Comparison of ENCODE assay signal across 16 mouse cellular contexts in genomic region chr4:57138093-57138440, GRCm38 (mm10). TPM values are rescaled to one million over a fixed set of nuclear protein-coding genes. Genes with fewer than 3 reads are reported as not detected.
A peak's percentile ranks its signal among the peaks of the same experiment; 100 is the strongest.
DNase-seq lines count a peak whose midpoint lies in the region; ATAC-seq and TF ChIP-seq lines count a peak whose summit lies in the region.
"Had no signal": no experiment of that assay in that cellular context is flagged by ENCODE, and none has a peak within 500 bp of the region (broad histone marks: within the 10 kb centered on the region; RNA-seq: fewer than 3 reads in every experiment).

No protein-coding gene starts in this region.

- WGBS in kidney, adult 2 months: 54% methylated on average over 6 of the region's 6 CpGs
- WGBS in liver, postnatal 0 days (ENCODE audit: insufficient replicate concordance): 58% methylated on average over 6 of the region's 6 CpGs
- WGBS in liver, embryonic 12.5 days (ENCODE audit: insufficient replicate concordance): 53% methylated on average over 6 of the region's 6 CpGs
- WGBS in intestine, postnatal 0 days: 49% methylated on average over 6 of the region's 6 CpGs

- intact Hi-C loops in gastrocnemius, adult 2 months (cut with DNase I): no loop called here

- H3K9ac ChIP-seq in liver, postnatal 0 days (replicated peaks): no peak overlapping the region
- no peak overlapping the region for H3K9ac ChIP-seq in liver, embryonic 12.5 days
- H3K9ac ChIP-seq in intestine, postnatal 0 days (ENCODE audit: low read depth, low read length): no peak overlapping the region
- H3K9ac ChIP-seq: embryonic facial prominence, embryonic 12.5 days; liver, embryonic 15.5 days; midbrain, embryonic 12.5 days had no signal

- peaks cover 7% of the 10 kb centered on the region for H3K4me1 ChIP-seq in kidney, adult 2 months (ENCODE audit: control insufficient read depth, insufficient read depth, low read length)
- peaks cover 13% of the 10 kb centered on the region for H3K4me1 ChIP-seq in liver, postnatal 0 days (ENCODE audit: insufficient read depth)
- peaks cover 24% of the 10 kb centered on the region for H3K4me1 ChIP-seq in liver, embryonic 12.5 days
- peaks cover 4% of the 10 kb centered on the region; the same call in 1 of the 2 replicates for H3K4me1 ChIP-seq in intestine, postnatal 0 days (replicated peaks; ENCODE audit: control insufficient read depth, insufficient read depth, low read length)

- no peak for ATAC-seq in liver, postnatal 0 days
- ATAC-seq in liver, embryonic 12.5 days: no peak
- ATAC-seq in intestine, postnatal 0 days: no peak

- no peak for DNase-seq in kidney, adult 2 months
- DNase-seq in kidney, postnatal 14 days: no peak
- no peak for DNase-seq in liver, postnatal 0 days
- peak; percentile 28 for DNase-seq in ES-CJ7 (ENCODE audit: low read depth, low spot score)
- DNase-seq in gastrocnemius, adult 2 months: no peak
- DNase-seq: adrenal gland, postnatal 25 days; B cell, adult 2 months; cerebellum, adult 11 months; heart, postnatal 10 days had no signal

- TF ChIP-seq POLR2A in kidney, adult 2 months (IDR thresholded peaks at IDR 0.05; ENCODE audit: low read depth, low read length): no peak

- TF ChIP-seq CTCF in kidney, adult 2 months (conservative IDR thresholded peaks at IDR 0.05; ENCODE audit: insufficient read depth, insufficient read length, low read depth, low read length): peak; percentile 55
- peak; percentile 36; the same call in 1 of the 2 replicates for TF ChIP-seq CTCF in liver, postnatal 0 days (IDR thresholded peaks at IDR 0.05; ENCODE audit: low read depth)
- TF ChIP-seq CTCF in intestine, postnatal 0 days (IDR thresholded peaks at IDR 0.05; ENCODE audit: low read depth): peak; percentile 68
- no peak for TF ChIP-seq CTCF in gastrocnemius, adult 2 months (IDR thresholded peaks at IDR 0.05)

- no peaks in the 10 kb centered on the region for H3K9me3 ChIP-seq in liver, postnatal 0 days (ENCODE audit: low read length)
- H3K9me3 ChIP-seq in liver, embryonic 12.5 days (replicated peaks): no peaks in the 10 kb centered on the region
- no peaks in the 10 kb centered on the region for H3K9me3 ChIP-seq in intestine, postnatal 0 days (ENCODE audit: control insufficient read depth)
- H3K9me3 ChIP-seq: embryonic facial prominence, embryonic 12.5 days; hindbrain, embryonic 10.5 days; liver, embryonic 15.5 days; midbrain, embryonic 12.5 days had no signal

- TF ChIP-seq EP300 in liver, postnatal 0 days (IDR thresholded peaks at IDR 0.05; ENCODE audit: low read depth): no peak

- no peak overlapping the region for H3K4me2 ChIP-seq in liver, postnatal 0 days (ENCODE audit: low read depth, low read length)
- no peak overlapping the region for H3K4me2 ChIP-seq in liver, embryonic 12.5 days
- H3K4me2 ChIP-seq in intestine, postnatal 0 days (replicated peaks; ENCODE audit: low read depth): peak overlapping the region; percentile 41
- H3K4me2 ChIP-seq: embryonic facial prominence, embryonic 12.5 days; heart, embryonic 11.5 days; liver, embryonic 15.5 days; midbrain, embryonic 12.5 days had no signal

- H3K27me3 ChIP-seq in kidney, adult 2 months (replicated peaks; ENCODE audit: control insufficient read depth, insufficient read depth, low read length): no peaks in the 10 kb centered on the region
- H3K27me3 ChIP-seq in liver, postnatal 0 days (ENCODE audit: insufficient read depth, low read length): peaks cover 18% of the 10 kb centered on the region
- H3K27me3 ChIP-seq in liver, embryonic 12.5 days (replicated peaks): peaks cover 77% of the 10 kb centered on the region
- H3K27me3 ChIP-seq in intestine, postnatal 0 days (replicated peaks; ENCODE audit: control insufficient read depth, insufficient read depth, low read length): no peaks in the 10 kb centered on the region

- no peak overlapping the region for H3K4me3 ChIP-seq in kidney, adult 2 months (ENCODE audit: insufficient read depth, low read depth, low read length)
- no peak overlapping the region for H3K4me3 ChIP-seq in liver, postnatal 0 days (ENCODE audit: low read depth, low read length)
- H3K4me3 ChIP-seq in liver, embryonic 12.5 days: no peak overlapping the region
- no peak overlapping the region for H3K4me3 ChIP-seq in intestine, postnatal 0 days (ENCODE audit: low read depth, low read length)
- H3K4me3 ChIP-seq in gastrocnemius, adult 2 months: no peak overlapping the region
- H3K4me3 ChIP-seq: embryonic facial prominence, embryonic 12.5 days; hindbrain, embryonic 10.5 days; liver, embryonic 15.5 days; midbrain, embryonic 12.5 days had no signal

- no peaks in the 10 kb centered on the region for H3K36me3 ChIP-seq in kidney, adult 2 months (ENCODE audit: control insufficient read depth, insufficient read depth, low read length)
- H3K36me3 ChIP-seq in liver, postnatal 0 days (replicated peaks; ENCODE audit: insufficient read depth, low read length): no peaks in the 10 kb centered on the region
- no peaks in the 10 kb centered on the region for H3K36me3 ChIP-seq in liver, embryonic 12.5 days
- no peaks in the 10 kb centered on the region for H3K36me3 ChIP-seq in intestine, postnatal 0 days (ENCODE audit: control insufficient read depth, insufficient read depth)
- H3K36me3 ChIP-seq: embryonic facial prominence, embryonic 12.5 days; hindbrain, embryonic 10.5 days; liver, embryonic 15.5 days; midbrain, embryonic 12.5 days had no signal

- H3K27ac ChIP-seq in kidney, adult 2 months (ENCODE audit: insufficient read depth, low read depth, low read length): peak overlapping the region; percentile 81
- H3K27ac ChIP-seq in liver, postnatal 0 days (ENCODE audit: low read depth): 0 out of 2 replicates have a peak overlapping the region, but pooled peaks have one; percentile 29
- no peak overlapping the region for H3K27ac ChIP-seq in liver, embryonic 12.5 days
- peak overlapping the region; percentile 41 for H3K27ac ChIP-seq in intestine, postnatal 0 days (ENCODE audit: low read depth, low read length)
- H3K27ac ChIP-seq in gastrocnemius, adult 2 months: no peak overlapping the region
- H3K27ac ChIP-seq: embryonic facial prominence, embryonic 12.5 days; hindbrain, embryonic 10.5 days; liver, embryonic 15.5 days; midbrain, embryonic 12.5 days had no signal

RNA-seq across cellular contexts. Expression of gene Epb41l4b, which starts 5.2 kb away (rescaled TPM):
- 15.8 and 17.9 TPM in 2 replicates for polyA plus RNA-seq in kidney, adult 2 months (2012; rRNA removed)
- polyA plus RNA-seq in liver, postnatal 0 days (2015; fragmentation: Nextera tagmentation; extraction: Ambion mirVana): 6.7 and 8.4 TPM in 2 replicates
- polyA plus RNA-seq in liver, embryonic 12.5 days (2016; fragmentation: Nextera tagmentation; extraction: Ambion mirVana): 1.4 and 1.6 TPM in 2 replicates
- polyA plus RNA-seq in intestine, postnatal 0 days (2015; fragmentation: Nextera tagmentation; extraction: Ambion mirVana): 47.7 and 47.8 TPM in 2 replicates
- 1 to 10 TPM; 2.5 to 3.1 TPM for total RNA-seq in gastrocnemius, adult 2 months (2021)

Comparison
In these comparisons a context has a peak if more than half of its experiments do, and no peak if none do; other contexts are left out.
1. H3K27ac ChIP-seq: peak in kidney, adult 2 months (single experiment), liver, postnatal 0 days (single experiment) and intestine, postnatal 0 days (single experiment); none in liver, embryonic 12.5 days (single experiment) and gastrocnemius, adult 2 months (single experiment).